Mouse (Mus musculus): ENCODE measurements around the gene Nfe2l1.

- TF ChIP-seq POLR2A (IDR thresholded peaks at IDR 0.05; ENCODE audit: borderline replicate concordance, extremely low read depth, insufficient read depth, insufficient read length, poor library complexity, severe bottlenecking) (no peak), CTCF (IDR thresholded peaks at IDR 0.05; ENCODE audit: borderline replicate concordance, extremely low read depth, insufficient read depth, insufficient read length) (no peak)
Measured at GRCm38 (mm10) chr11:96830539-96831216, 910 bp upstream of the Nfe2l1 start.
